Mouse (Mus musculus) lung, postnatal 0 days (tissue): ENCODE data around the gene BC030867.

Experiments used
- CTCF ChIP-seq: IDR thresholded peaks from 2 replicates; pipeline ENCODE4 v1.5.1; 2016; ENCODE audit warnings: antibody characterized with exemption, mild to moderate bottlenecking
- EP300 ChIP-seq: IDR thresholded peaks from 2 replicates; pipeline ENCODE4 v1.6.1; 2016; ENCODE audit warnings: antibody characterized with exemption, mild to moderate bottlenecking, control low read depth

- TF ChIP-seq CTCF (no peak), EP300 (no peak)
These were observed 24.0 kb upstream of the BC030867 start for GRCm38 (mm10) chr11:102224686-102225085.
